Mouse (Mus musculus): ENCODE measurements around the gene Lrriq3. TPM values are rescaled to one million over a fixed set of nuclear protein-coding genes. Genes with fewer than 3 reads are reported as not detected.

Lrriq3 gene
- 0.87 and 0.89 TPM in 2 replicates for polyA plus RNA-seq (2015; fragmentation: Nextera tagmentation; extraction: Ambion mirVana)

DNA sequence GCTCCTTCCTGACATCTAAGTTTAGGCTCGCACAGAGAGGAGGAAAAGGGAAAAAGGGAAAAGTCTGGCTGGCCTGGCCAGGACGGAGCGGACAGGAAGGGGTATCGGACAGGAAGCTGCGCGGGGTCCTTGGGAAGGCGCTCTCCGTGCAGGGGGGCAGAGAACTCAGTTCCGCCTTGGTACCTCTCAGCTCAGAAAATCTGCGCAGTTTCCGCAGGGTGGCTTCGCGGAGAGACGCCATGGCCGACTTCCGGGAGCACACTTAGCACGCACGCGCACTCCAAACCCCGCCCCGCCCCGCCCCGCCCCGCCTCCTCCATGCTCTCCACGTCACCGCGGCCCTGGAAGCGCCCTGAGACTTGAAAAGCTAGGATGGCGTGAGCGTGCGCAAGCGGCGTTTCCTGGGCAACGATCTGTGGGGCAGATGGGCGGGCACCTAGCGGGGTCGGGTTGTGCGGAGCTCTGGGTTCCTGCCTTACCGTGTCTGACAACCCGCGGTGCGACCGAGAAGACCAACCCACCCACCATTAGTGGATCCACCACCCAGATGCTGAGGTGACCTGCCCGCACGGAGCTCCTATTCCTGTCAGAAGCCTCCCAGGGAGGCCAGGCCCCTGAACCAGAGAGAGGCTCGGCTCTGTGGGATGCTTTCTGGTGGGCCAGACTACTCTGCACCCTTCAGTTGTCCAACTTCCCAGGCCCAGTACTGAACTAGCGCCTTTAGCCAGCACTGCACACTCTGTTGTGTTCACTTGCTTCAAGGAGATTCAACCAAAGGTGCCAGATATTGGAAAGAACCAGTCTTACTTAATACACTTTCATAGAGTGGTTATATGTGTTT, at the start of gene Lrriq3, which contains the start of gene Fpgt:
Lrriq3 (plus strand) TSS at position 319 of the 841 bp plus-strand sequence.
Fpgt (minus strand) TSS at position 288 of the 841 bp plus-strand sequence.
- H3K27ac ChIP-seq, result peak within 1 kb of the TSS; percentile 84
- peak; percentile 99 for ATAC-seq (ENCODE audit: insufficient number of reproducible peaks, insufficient read depth, low FRiP score, low TSS enrichment, low read depth)
- peak within 1 kb of the TSS; percentile 81 for H3K9ac ChIP-seq
- peak within 1 kb of the TSS; percentile 70 for H3K4me3 ChIP-seq
- H3K27me3 ChIP-seq, result no peaks in the 10 kb centered on the region
- H3K4me1 ChIP-seq, result no peaks in the 10 kb centered on the region
- no peaks in the 10 kb centered on the region for H3K9me3 ChIP-seq
- peak within 1 kb of the TSS; percentile 66 for H3K4me2 ChIP-seq
- WGBS, result under 1% methylated on average over 47 of the region's 47 CpGs
- H3K36me3 ChIP-seq, result no peaks in the 10 kb centered on the region

DNA sequence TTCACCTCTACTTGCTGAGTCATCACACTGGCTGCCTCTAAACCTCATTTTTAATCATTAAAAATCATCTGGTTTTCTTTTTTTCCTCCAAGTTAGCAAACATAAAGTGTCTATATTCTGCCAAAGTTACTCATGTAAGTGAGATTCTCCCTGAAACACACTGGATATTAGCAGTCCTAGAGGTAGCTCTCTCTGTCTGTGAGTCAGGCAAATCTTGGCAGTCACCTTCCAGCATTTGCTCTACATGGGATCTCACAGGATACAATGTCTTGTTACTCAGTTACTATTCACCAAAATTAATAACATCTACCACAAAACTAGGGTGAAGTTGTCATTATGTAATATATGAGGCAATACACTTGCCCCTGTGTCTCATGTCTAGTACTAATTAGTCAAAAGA, 41.2 kb upstream of the Lrriq3 start:
- Histone ChIP-seq H3K9ac (no peak overlapping the region), H3K4me2 (no peak overlapping the region), H3K36me3 (no peaks in the 10 kb centered on the region), H3K27me3 (no peaks in the 10 kb centered on the region), H3K4me3 (no peak overlapping the region), H3K4me1 (no peaks in the 10 kb centered on the region), H3K27ac (no peak overlapping the region), H3K9me3 (no peaks in the 10 kb centered on the region)
- ATAC-seq (ENCODE audit: insufficient number of reproducible peaks, insufficient read depth, low FRiP score, low TSS enrichment, low read depth), result no peak

DNA sequence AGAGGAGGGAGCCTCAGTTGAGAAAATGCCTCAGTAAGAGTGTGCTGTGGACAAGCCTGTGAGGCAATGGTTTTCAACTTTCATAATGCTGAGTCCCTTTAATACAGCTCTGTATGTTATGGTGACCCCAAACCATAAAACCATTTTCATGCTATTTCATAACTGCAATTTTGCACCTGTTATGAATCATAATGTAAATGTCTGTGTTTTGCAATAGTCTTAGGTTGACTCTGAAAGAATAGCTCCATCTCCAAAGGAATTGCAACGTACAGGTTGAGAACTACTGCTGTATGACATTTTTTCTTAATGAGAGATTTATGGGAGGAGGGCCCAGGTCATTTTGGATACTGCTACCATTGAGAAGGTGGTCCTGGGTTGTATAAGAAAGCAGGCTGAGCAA, 40.0 kb upstream of the Lrriq3 start:
- Histone ChIP-seq H3K4me3 (no peak overlapping the region), H3K4me2 (no peak overlapping the region), H3K9ac (no peak overlapping the region), H3K27ac (no peak overlapping the region), H3K9me3 (no peaks in the 10 kb centered on the region), H3K27me3 (no peaks in the 10 kb centered on the region), H3K36me3 (no peaks in the 10 kb centered on the region), H3K4me1 (no peaks in the 10 kb centered on the region)
- no peak for ATAC-seq (ENCODE audit: insufficient number of reproducible peaks, insufficient read depth, low FRiP score, low TSS enrichment, low read depth)
- WGBS, result 62% methylated on average over 1 of the region's 1 CpGs

DNA sequence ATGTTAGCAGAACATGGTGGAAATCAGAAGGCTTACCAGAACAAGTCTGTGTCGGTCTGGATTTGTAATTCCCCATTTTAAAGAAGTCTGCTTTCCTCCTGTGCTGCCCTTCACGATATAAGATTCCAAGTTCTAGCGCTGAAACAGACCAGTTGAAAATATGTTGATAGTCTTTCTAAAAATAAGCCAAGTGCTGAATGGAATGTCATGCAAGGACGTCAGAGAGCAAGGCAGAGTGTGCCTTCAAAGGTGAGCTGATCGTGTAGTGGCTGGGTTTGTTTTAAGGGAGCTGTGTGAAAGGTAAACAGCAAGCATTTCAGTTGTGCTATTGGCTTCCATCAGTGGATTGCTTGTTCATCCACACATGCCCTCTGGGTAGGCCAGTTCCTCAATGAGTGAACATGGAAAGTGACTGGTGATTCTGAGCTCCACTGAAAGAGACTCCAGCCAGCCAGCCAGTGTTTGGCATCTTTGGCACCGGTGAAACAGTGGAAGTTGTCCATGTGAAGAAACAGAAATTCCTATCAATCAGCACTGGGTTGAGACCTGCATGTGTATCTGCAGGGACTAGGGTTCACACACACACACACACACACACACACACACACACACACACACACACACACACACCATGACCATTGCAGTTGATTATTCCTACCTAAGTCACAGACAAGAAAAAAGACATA, 37.9 kb upstream of the Lrriq3 start, which contains the start of gene Tnni3k:
Tnni3k (minus strand) TSS at position 177 of the 686 bp plus-strand sequence.
- Histone ChIP-seq H3K4me3 (no peak within 1 kb of the TSS), H3K9me3 (no peaks in the 10 kb centered on the region), H3K27me3 (no peaks in the 10 kb centered on the region), H3K36me3 (no peaks in the 10 kb centered on the region), H3K4me2 (no peak within 1 kb of the TSS), H3K9ac (no peak within 1 kb of the TSS), H3K27ac (no peak within 1 kb of the TSS), H3K4me1 (no peaks in the 10 kb centered on the region)
- whole genome bisulfite sequencing, result 72% methylated on average over 6 of the region's 6 CpGs
- ATAC-seq (ENCODE audit: insufficient number of reproducible peaks, insufficient read depth, low FRiP score, low TSS enrichment, low read depth), result no peak

DNA sequence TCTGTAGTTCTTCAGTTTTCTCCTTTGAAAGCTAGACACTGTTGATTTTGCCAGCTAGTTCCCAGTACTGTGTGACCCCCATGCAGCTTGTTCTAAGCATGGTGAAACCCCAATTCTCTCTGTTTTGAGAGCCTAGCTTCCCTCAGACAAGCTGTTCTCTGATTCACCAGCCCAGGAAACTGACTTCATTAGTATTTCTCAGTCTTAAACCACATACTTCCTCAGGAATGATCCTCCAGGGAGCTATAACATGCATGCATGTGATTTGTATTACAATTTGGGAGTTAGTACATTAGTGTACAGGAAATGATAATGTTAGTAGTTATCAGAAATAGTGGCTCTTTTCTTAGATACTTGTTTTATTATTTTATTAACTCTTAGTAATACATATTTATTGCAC, 36.6 kb upstream of the Lrriq3 start:
- Histone ChIP-seq H3K4me2 (no peak overlapping the region), H3K4me3 (no peak overlapping the region), H3K36me3 (no peaks in the 10 kb centered on the region), H3K27me3 (no peaks in the 10 kb centered on the region), H3K9me3 (no peaks in the 10 kb centered on the region), H3K4me1 (no peaks in the 10 kb centered on the region), H3K9ac (no peak overlapping the region), H3K27ac (no peak overlapping the region)
- no peak for ATAC-seq (ENCODE audit: insufficient number of reproducible peaks, insufficient read depth, low FRiP score, low TSS enrichment, low read depth)

DNA sequence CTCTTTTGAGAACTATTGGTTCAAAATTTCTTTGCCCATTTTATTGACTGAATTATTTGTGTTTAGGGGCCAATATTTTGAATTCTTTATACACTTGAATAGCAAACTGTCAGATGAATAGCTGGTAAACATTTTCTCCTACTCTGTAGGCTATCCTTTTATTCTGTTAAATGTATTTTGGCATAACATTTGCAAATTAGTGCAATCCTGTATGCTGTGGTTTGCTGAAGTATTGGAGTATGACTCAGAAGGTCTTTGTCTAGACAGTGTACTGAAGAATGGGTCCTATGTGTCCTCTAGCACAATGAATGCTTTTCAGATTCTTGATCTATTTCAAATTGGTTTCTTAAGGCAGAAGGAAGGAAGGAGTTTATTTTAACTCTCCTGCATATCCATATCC, 35.7 kb upstream of the Lrriq3 start:
- H3K4me3 ChIP-seq, result no peak overlapping the region
- H3K27ac ChIP-seq, result no peak overlapping the region
- H3K27me3 ChIP-seq, result no peaks in the 10 kb centered on the region
- H3K4me2 ChIP-seq, result no peak overlapping the region
- no peaks in the 10 kb centered on the region for H3K36me3 ChIP-seq
- no peak for ATAC-seq (ENCODE audit: insufficient number of reproducible peaks, insufficient read depth, low FRiP score, low TSS enrichment, low read depth)
- no peaks in the 10 kb centered on the region for H3K9me3 ChIP-seq
- H3K4me1 ChIP-seq, result no peaks in the 10 kb centered on the region
- H3K9ac ChIP-seq, result no peak overlapping the region

DNA sequence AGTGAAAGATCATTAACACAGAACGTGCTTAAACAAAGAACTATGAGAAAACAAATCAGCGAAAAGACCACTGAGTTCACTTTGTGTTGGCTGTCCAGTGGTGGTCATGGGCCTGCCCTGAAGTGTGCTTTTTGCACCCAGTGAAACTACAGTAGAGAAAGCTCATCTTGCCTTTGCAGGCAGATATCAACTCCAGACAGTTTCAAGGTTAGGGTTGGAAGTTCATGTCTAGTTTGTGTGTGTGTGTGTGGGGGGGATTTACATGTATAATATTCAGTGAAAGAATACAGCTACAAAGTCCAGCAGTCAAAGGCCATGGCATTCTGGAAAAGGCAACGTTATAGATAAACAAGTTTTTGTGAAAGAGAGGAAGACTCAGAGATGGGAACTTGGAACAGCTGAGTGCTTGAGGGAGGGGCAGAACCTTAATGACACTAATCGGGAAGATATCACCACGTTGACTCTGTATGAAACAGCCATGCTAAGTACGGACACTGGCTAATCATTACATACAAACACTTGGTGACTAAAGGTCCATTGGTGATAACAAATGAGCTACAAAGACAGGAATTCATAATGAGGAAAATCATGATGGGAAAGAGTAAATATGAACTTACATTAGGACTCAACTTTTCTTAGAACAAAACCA, 34.3 kb upstream of the Lrriq3 start:
- no peak for ATAC-seq (ENCODE audit: insufficient number of reproducible peaks, insufficient read depth, low FRiP score, low TSS enrichment, low read depth)
- H3K27me3 ChIP-seq, result no peaks in the 10 kb centered on the region
- WGBS, result 78% methylated on average over 6 of the region's 6 CpGs

DNA sequence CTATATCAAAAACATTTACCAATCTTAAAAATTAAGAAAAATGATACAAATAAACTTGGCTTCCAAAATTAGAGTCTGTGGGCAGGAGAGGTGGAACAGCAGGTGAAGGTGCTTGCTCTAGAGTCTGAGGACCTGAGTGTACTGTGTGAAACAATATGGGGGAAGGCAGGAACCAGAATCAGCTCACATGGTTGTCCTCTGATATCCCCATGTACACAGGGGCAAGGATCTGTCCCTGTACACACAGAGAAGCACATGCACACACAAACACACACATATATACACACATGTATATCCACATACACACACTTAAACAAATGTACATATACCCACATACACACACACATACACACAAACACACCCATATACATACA, 33.8 kb upstream of the Lrriq3 start:
- no peaks in the 10 kb centered on the region for H3K9me3 ChIP-seq
- no peak overlapping the region for H3K4me2 ChIP-seq
- no peak overlapping the region for H3K4me3 ChIP-seq
- no peaks in the 10 kb centered on the region for H3K4me1 ChIP-seq
- H3K9ac ChIP-seq, result no peak overlapping the region
- no peaks in the 10 kb centered on the region for H3K27me3 ChIP-seq
- H3K27ac ChIP-seq, result no peak overlapping the region
- H3K36me3 ChIP-seq, result no peaks in the 10 kb centered on the region
- ATAC-seq (ENCODE audit: insufficient number of reproducible peaks, insufficient read depth, low FRiP score, low TSS enrichment, low read depth), result no peak

More for the DNA sequence above, 34.3 kb upstream of the Lrriq3 start:
- Histone ChIP-seq H3K9me3 (no peaks in the 10 kb centered on the region), H3K36me3 (no peaks in the 10 kb centered on the region), H3K27ac (no peak overlapping the region), H3K4me1 (no peaks in the 10 kb centered on the region), H3K4me3 (no peak overlapping the region), H3K9ac (no peak overlapping the region), H3K4me2 (no peak overlapping the region)

DNA sequence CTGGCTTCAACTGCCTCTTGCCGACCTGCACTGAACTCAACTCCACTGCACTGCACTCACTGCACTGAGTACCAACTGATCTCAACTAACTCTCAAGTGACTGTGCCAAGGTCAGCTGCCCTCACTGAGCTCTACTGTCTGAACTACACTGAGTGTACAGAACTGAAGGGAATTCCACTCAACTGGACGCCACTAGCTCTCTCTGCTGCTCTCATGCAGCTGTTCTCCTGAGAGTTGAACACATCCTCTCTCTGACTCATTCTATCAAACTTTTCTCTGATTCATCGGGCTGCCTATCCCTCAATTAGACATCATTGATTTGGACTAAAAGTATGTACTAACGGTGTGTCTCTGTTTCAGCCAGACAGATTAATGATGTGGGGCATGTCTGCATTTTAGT, 15.3 kb upstream of the Lrriq3 start:
- Histone ChIP-seq H3K4me3 (no peak overlapping the region), H3K36me3 (no peaks in the 10 kb centered on the region), H3K4me2 (no peak overlapping the region), H3K9ac (no peak overlapping the region), H3K27ac (no peak overlapping the region), H3K27me3 (no peaks in the 10 kb centered on the region), H3K4me1 (no peaks in the 10 kb centered on the region), H3K9me3 (no peaks in the 10 kb centered on the region)
- no peak for ATAC-seq (ENCODE audit: insufficient number of reproducible peaks, insufficient read depth, low FRiP score, low TSS enrichment, low read depth)
- 84% methylated on average over 4 of the region's 4 CpGs for WGBS

DNA sequence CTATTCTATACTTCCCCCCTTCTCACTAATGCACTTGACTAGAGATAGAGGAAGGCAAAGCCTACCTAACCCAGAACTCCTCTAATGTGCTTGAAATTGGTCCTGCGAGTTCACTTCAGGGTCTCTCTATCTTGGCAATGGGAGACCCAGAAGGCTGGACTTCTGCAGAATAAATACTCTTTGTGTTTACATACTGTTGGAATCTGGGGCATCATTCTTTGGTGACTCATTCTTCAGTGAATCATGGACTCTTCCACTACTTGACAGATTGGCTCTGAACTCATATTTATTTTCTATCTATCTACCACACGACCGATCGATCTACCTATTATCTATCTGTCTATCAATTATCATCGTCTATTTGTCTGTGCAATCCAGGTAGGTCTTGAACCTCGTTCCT, 1.2 kb upstream of the Lrriq3 start:
- peak overlapping the region; percentile 70 for H3K4me3 ChIP-seq
- no peaks in the 10 kb centered on the region for H3K27me3 ChIP-seq

DNA sequence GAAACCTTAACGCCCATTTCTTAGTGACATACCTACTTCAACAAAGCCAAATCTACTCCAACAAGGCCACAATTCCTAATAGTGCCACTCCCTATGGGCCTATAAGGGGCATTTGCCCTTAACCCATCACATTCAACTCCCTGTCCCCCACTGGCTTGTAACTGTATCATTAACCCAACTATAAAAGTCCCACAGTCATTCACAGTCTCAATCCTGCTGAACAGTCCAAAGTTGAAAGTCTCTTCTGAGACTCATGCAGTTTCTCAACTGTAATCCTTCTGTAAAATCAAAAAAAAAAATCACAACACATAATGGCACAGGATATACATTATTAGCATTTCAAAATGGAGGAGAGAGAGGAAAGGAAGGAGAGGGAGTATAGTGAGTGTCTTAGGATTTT, 6.0 kb downstream of the Lrriq3 start:
- WGBS, result 75% methylated on average over 1 of the region's 1 CpGs
- no peak for ATAC-seq (ENCODE audit: insufficient number of reproducible peaks, insufficient read depth, low FRiP score, low TSS enrichment, low read depth)
- no peaks in the 10 kb centered on the region for H3K27me3 ChIP-seq

More for the DNA sequence above, 1.2 kb upstream of the Lrriq3 start:
- no peak for ATAC-seq (ENCODE audit: insufficient number of reproducible peaks, insufficient read depth, low FRiP score, low TSS enrichment, low read depth)
- Histone ChIP-seq H3K4me2 (peak overlapping the region; percentile 66), H3K9ac (no peak overlapping the region), H3K9me3 (no peaks in the 10 kb centered on the region), H3K36me3 (peaks cover 8% of the 10 kb centered on the region), H3K27ac (no peak overlapping the region), H3K4me1 (no peaks in the 10 kb centered on the region)
- 96% methylated on average over 6 of the region's 6 CpGs for WGBS

More for the DNA sequence above, 6.0 kb downstream of the Lrriq3 start:
- Histone ChIP-seq H3K36me3 (no peaks in the 10 kb centered on the region), H3K27ac (no peak overlapping the region), H3K9ac (no peak overlapping the region), H3K4me3 (no peak overlapping the region), H3K9me3 (no peaks in the 10 kb centered on the region), H3K4me2 (no peak overlapping the region), H3K4me1 (no peaks in the 10 kb centered on the region)

Data from embryonic facial prominence, embryonic 13.5 days (tissue).